Mouse (Mus musculus) layer of hippocampus, postnatal 10 days (tissue): ENCODE measurements around the gene Stxbp6. TPM values are rescaled to one million over a fixed set of nuclear protein-coding genes. Genes with fewer than 3 reads are reported as not detected.
A peak's percentile ranks its signal among the peaks of the same experiment; 100 is the strongest.
"Not testable (repeated sequence)": the region's sequence is repeated elsewhere in the genome, so short reads cannot be mapped to it uniquely, and the experiment has no call there.

Source experiments
- DNase-seq, 2 experiments: peaks; one replicate each; pipeline ENCODE4 v3.0.0; 2021; ENCODE audit warnings: low spot score in 2 of 2
- total RNA-seq, 2 experiments: library from RNA; stranded (reverse); gene quantifications; 2 replicates each; pipeline ENCODE4 v1.2.3; 2021

Gene Stxbp6
- total RNA-seq, 2 experiments from 2014 or later, result 32.1 to 38.9 TPM

- no peak for DNase-seq
These were observed 16.5 kb downstream of the Stxbp6 start for GRCm38 (mm10) chr12:45058007-45058406.

GRCm38 (mm10) chr12:45056372-45056771 lies 18.1 kb downstream of the Stxbp6 start:
- DNase-seq, result no peak

- DNase-seq, result no peak
These were observed 21.2 kb downstream of the Stxbp6 start for GRCm38 (mm10) chr12:45053319-45053718.

DNA sequence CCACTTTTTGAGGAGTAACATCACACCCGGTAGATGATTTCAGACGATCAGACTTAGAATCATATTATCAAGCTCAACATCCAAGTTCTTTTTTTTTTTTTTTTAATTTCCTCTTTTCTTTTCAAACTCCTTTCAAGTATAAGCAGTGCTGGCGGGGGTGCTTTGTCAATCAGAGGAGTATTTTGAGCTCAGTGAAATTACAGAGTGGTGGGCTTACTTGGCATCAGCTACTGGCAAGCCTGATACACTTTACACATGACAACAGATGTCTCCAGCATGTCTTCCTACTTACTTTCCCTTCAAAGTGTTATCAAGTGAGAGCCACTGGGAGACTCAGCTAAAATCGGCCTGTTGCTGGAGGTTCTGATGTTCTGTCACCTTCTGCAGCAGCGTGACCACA lies 21.6 kb downstream of the Stxbp6 start:
- no peak for DNase-seq

DNA sequence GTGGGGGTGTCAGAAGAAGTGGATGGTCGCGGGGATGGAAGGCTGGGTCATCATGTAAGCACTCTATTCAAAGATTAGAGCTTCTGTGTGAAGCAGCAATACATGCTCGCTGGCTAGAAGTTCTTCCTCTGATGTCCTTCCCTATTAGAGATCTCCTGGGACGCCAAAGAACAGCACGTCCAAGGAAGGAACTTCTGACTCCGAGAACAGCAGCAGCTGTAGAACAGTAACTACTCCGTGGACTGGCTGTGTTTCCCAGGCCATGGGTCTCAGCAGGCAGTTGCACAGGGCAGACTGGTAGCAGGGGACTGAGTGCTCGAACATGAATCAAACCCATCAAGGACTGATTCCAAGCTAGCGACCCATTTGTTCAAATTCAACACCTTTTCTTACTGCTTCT lies 24.6 kb downstream of the Stxbp6 start:
- DNase-seq, result no peak

DNA sequence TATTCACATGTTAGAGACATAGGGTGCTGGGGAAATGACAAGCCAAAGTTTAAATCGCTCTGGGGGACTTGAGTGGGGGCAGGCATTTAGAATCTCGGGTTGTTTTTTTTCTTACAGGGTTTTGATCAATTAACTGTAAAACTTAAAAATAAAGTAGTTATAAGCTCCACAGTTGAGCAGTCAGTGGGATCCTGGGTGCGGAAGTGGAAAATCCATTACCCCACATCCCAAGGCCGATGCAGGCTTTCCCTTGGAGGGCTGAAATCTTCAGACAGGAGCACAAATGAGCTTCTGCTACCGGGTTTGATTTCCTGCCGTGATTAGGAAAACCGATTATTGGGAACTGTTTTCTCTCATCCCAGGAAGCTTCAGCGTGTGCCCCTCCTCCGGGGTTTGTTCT lies 26.8 kb downstream of the Stxbp6 start:
- DNase-seq, result not testable (repeated sequence)

DNA sequence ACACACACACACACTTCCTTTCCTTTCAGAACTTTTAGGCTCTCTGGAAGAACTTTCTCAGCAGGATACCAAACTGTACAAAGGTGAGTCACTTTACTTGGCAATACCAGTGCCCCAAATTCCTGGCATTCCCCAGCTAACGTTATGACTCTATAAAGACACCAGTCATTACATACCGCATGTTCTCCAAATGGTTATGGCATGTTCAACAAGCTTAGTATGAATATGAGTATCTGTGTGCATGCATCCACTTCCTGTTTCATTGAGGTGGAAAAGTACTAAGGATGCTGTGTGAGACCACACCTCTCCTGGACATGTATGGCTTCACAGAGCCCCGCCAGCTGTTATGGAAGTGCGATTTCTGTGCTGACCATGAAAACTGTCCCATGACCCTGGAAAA lies 27.3 kb downstream of the Stxbp6 start:
- no peak for DNase-seq

- no peak for DNase-seq
These were observed 29.9 kb downstream of the Stxbp6 start for GRCm38 (mm10) chr12:45044581-45044980.

GRCm38 (mm10) chr12:45042591-45043091 lies 31.9 kb downstream of the Stxbp6 start:
- no peak for DNase-seq

GRCm38 (mm10) chr12:45037496-45037895 lies 37.0 kb downstream of the Stxbp6 start:
- no peak for DNase-seq

GRCm38 (mm10) chr12:45037091-45037490 lies 37.4 kb downstream of the Stxbp6 start:
- no peak for DNase-seq

DNA sequence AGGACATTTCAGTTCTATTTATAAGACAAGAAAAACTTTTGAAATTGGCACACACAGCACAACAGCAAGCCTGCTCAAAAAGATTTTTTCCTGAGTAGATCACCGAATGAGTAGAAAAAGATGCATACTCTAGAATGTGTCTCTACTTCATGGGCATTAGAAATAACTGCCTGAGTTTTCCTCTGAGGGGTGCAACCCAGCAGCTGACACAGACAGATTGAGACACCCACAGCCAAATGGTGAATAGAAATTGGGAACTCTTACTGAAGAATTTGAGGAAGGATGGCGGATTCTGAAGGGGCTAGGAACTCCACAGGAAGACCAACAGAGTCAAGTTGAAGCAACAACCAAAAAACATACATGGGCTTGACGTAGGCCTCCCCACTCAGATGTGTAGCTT lies 43.8 kb downstream of the Stxbp6 start:
- peak in 1 of 2 experiments; percentile 33 for DNase-seq

- no peak for DNase-seq
These were observed 48.2 kb downstream of the Stxbp6 start for GRCm38 (mm10) chr12:45026347-45026746.

- DNase-seq, result no peak
These were observed 54.5 kb downstream of the Stxbp6 start for GRCm38 (mm10) chr12:45020018-45020417.

DNA sequence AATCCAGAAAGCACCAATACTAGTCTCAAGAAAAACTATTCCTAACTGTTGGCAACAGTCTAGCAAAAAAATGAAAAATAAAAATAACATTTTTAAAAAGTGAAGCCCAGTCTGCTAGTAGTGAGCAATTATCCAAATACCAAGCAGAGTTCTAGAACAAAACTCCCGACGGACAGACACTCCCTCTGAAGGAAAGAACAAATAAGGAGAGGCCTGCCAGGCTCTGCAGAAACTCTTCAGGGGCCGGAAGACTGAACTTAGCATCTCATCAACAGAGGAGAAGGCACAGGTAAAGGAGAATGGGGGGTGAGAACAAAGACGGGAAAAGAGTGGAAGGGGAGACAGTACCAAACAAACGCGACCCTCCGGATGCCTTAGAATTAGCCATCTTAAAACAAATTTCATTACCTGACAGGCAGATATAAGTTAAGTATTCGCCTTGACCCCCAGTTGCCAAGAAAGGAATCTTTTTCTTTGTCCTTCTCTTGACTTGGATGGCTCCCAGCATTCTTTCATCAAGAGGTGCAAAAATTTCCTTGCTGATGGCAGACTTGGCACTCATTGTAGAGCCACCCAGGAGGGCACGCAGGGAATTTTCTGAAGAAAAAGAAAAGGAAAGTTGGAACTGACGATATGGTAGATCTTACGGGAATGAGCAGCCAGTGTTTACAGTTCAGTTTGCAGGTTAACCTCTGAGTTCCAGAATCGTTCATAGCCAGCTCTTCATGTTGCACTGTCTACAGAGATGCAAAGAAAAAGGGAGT lies 55.3 kb downstream of the Stxbp6 start:
- DNase-seq, result no peak

GRCm38 (mm10) chr12:45013246-45013756 lies 61.2 kb downstream of the Stxbp6 start:
- peak; percentile 45 to 63 for DNase-seq

- peak; percentile 36 to 42 for DNase-seq
These were observed 62.9 kb downstream of the Stxbp6 start for GRCm38 (mm10) chr12:45011436-45012089.

GRCm38 (mm10) chr12:45011006-45011405 lies 63.5 kb downstream of the Stxbp6 start:
- DNase-seq, result no peak

DNA sequence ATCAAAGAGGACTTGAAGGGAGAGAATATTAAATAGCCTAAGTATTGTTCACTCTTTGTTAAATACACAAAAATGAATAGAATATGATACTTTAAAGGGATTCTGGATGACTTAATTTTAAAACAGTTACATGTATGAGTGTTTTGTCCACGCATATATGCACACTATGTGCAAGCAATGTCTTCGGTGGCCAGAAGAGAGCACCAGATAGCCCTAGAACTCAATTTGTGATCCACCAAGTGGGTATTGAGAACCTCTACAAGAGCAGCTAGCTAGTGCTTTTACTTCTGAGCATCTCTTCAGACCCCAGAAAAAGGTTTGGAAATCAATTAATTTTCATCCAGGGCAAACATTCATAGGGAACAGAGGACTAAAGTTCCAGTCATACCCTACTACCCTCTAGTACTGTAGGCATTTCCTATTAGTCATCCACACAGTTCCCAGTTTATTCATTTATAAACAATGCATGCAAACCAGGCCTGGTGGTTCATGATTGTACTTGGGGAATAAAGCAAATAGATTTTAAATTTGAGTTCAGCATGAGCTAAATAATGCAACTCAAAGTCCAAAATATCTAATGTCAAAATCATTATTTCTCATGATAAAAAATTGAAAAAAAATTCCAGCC lies 64.4 kb downstream of the Stxbp6 start:
- no peak for DNase-seq

DNA sequence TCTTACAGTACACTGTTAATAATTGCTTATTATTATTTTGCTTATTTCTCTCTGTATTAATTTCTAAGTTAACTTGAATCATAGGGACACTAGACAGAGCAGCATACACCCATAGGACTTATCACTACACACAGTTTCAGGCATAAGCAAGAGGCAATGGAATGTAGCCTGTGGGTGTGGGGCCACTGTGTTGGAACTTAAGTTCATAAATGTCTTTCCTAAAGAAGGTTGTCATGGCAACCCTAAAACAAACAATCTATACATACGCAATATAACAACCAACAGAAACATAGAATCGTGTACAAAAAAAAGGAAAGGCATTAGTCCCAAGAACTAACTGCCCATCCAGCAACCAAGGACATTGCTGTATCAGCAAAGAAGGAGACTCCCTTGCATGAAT lies 67.9 kb downstream of the Stxbp6 start:
- DNase-seq, result no peak

- DNase-seq, result no peak
These were observed 68.5 kb downstream of the Stxbp6 start for GRCm38 (mm10) chr12:45006049-45006448.

- no peak for DNase-seq
These were observed 72.5 kb downstream of the Stxbp6 start for GRCm38 (mm10) chr12:45001996-45002395.
